Mouse (Mus musculus) heart, embryonic 16.5 days (tissue): ENCODE results near the gene Hhatl. TPM values are rescaled to one million over a fixed set of nuclear protein-coding genes. Genes with fewer than 3 reads are reported as not detected.

Source experiments
- ATAC-seq: fragments of 200-750 bp; cut with Nextera tagmentation; replicated peaks from 2 replicates; pipeline ENCODE4 v1.8.0; 2017; ENCODE audit warnings: moderate number of reproducible peaks; ENCODE audit not compliant: insufficient read depth, low FRiP score; ENCODE audit errors: extremely low read depth
- H3K27ac ChIP-seq: fragments of 300-500 bp; sonication (generic); 2 replicates; pipeline ENCODE4 v1.5.1; 2014; ENCODE audit warnings: mild to moderate bottlenecking, low read length, control low read depth, moderate library complexity
- H3K27me3 ChIP-seq: fragments of 300-500 bp; sonication (generic); 2 replicates; pipeline ENCODE4 v1.6.1; 2014; ENCODE audit warnings: low read length, mixed read lengths; ENCODE audit not compliant: control insufficient read depth, insufficient read depth
- H3K36me3 ChIP-seq: fragments of 300-500 bp; sonication (generic); 2 replicates; pipeline ENCODE4 v1.6.1; 2014; ENCODE audit not compliant: control insufficient read depth, insufficient read depth
- H3K4me1 ChIP-seq: fragments of 300-500 bp; sonication (generic); 2 replicates; pipeline ENCODE4 v1.6.1; 2014; ENCODE audit warnings: low read length, mixed read lengths; ENCODE audit not compliant: control insufficient read depth, insufficient read depth
- H3K4me2 ChIP-seq: fragments of 300-500 bp; sonication (generic); 2 replicates; pipeline ENCODE4 v1.6.1; 2014; ENCODE audit warnings: low read depth, mild to moderate bottlenecking, control low read depth, low read length
- H3K4me3 ChIP-seq: fragments of 300-500 bp; sonication (generic); 2 replicates; pipeline ENCODE4 v1.5.1; 2014; ENCODE audit warnings: mild to moderate bottlenecking, control low read depth, low read length
- H3K9ac ChIP-seq: fragments of 300-500 bp; sonication (generic); 2 replicates; pipeline ENCODE4 v1.6.1; 2014; ENCODE audit warnings: low read length, control low read depth
- H3K9me3 ChIP-seq: fragments of 300-500 bp; sonication (generic); replicated peaks from 2 replicates; pipeline ENCODE4 v1.6.1; 2016; ENCODE audit warnings: low read length; ENCODE audit not compliant: control insufficient read depth
- WGBS: fragments of 180-500 bp; shearing (Covaris S2); extraction: QIAGEN DNeasy Blood & Tissue Kit; methylation state at CpG from one replicate; pipeline ENCODE4 v1.1.7; 2014; 5-methylcytosine and 5-hydroxymethylcytosine counted together
- polyA plus RNA-seq: library from polyadenylated mRNA; unstranded; fragments of >200 nt; fragmentation: Nextera tagmentation; extraction: Ambion mirVana; gene quantifications from 2 replicates; pipeline ENCODE4 v1.2.1, GENCODE M21; 2015

The Hhatl gene
- polyA plus RNA-seq, 1 experiment from 2014 or later = 25.3 TPM

DNA sequence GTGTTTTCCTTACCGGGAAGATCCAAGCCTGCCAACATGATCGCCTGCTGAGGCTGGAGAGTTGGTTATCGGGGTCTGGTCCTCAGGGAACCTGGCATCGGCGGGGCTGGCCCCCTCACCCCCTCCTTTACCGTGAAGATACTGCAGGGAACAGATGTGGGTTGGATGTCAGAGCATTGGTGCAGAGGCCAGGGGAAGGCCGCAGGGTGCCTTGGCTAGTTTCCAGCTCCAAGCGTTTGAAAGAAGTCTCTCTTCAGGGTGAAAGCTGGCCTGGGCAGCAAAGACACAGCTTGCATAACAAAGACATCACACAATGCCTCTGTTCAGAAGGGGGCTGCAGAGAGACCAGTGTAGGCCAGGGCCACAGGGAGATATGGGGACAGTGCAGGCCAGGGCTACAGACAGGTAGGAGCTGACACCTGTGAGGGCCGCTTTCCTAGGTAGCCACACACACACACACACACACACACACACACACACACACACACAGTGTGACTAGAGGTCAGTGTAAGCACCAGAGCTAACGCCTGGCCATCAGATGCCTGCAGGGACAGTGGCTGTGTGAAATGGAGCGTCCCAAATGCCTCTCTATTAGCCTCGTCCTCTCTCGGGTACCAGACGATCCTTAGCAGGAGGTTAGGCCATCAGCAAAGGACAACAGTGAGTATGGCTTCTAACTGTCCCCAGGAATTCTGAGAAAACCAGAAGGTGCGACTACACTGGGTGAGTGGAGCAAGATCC lies 17.9 kb upstream of the Hhatl start:
- Histone ChIP-seq H3K4me2 (no peak overlapping the region), H3K4me1 (peaks cover 6% of the 10 kb centered on the region), H3K27me3 (no peaks in the 10 kb centered on the region), H3K4me3 (no peak overlapping the region), H3K36me3 (no peaks in the 10 kb centered on the region), H3K9me3 (no peaks in the 10 kb centered on the region), H3K27ac (no peak overlapping the region), H3K9ac (no peak overlapping the region)
- peak; percentile 55; the same call in 1 of the 2 replicates for ATAC-seq
- 32% methylated on average over 15 of the region's 15 CpGs for WGBS

DNA sequence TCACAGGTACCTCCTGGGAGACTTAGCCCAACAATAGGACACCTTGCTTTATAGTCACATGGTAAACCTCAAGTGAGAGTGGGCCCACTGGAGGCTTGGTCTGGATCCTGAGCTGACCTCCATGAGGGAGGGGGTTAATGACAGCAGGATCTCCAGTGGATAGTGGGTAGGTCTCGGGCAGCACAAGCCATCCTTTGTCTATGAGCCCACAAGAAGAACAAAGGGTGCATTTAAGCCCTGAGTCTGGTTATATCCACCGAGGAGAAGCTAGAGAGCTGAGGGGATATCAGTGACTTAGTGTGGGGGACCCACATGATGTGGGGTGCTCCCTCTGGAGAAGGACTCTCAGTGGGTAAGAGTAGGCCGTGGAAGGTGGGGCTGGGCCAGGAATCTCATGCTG lies 16.2 kb upstream of the Hhatl start:
- ATAC-seq = no peak
- Histone ChIP-seq H3K4me3 (no peak overlapping the region), H3K4me2 (no peak overlapping the region), H3K9me3 (no peaks in the 10 kb centered on the region), H3K27ac (no peak overlapping the region), H3K36me3 (no peaks in the 10 kb centered on the region), H3K9ac (no peak overlapping the region), H3K4me1 (peaks cover 8% of the 10 kb centered on the region), H3K27me3 (no peaks in the 10 kb centered on the region)
- 75% methylated on average over 3 of the region's 3 CpGs for WGBS

DNA sequence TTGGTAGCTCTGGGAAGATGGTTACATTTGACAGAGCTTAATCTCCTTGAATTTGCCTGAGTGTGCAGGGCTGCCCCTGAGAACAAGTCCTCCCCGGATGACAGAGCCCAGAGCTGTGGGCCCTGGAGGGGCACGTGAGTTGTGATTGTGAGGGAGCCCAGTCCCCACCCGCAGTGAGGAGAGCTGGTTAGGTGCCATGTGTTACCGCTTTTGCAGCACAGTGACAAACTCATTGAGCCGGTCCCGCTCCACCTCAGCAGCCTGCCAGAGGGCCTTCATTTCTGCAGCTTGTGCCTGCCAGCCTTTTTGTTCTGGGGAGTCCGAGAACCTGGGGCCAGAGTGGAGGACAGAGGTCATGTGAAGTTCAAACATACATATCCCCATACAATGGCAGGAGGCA lies 15.6 kb upstream of the Hhatl start:
- no peak overlapping the region for H3K9ac ChIP-seq
- H3K4me2 ChIP-seq = no peak overlapping the region
- H3K27me3 ChIP-seq = no peaks in the 10 kb centered on the region
- peaks cover 8% of the 10 kb centered on the region for H3K4me1 ChIP-seq
- no peak overlapping the region for H3K27ac ChIP-seq
- no peak for ATAC-seq
- H3K36me3 ChIP-seq = no peaks in the 10 kb centered on the region
- H3K4me3 ChIP-seq = no peak overlapping the region
- H3K9me3 ChIP-seq = no peaks in the 10 kb centered on the region
- 54% methylated on average over 7 of the region's 7 CpGs for WGBS

DNA sequence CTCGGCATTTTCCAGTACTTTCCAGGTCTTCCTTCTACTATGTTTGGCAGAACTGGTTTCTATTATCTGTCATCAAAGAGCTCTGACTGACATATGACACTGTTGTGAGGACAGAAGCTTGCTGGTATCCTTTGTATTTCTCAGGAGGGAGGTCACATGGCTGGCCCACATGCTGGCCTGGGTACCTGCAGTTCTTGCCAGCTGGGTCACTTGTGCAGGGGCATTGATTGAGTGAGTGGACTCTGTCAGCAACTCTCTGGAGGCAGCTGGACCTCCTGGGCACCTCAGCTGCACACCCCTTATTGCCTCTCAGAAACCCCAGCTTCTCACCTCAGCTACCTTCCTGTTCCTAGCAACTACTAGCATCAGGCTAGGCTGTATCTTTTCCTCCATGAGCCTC lies 15.2 kb upstream of the Hhatl start:
- Histone ChIP-seq H3K4me2 (no peak overlapping the region), H3K36me3 (no peaks in the 10 kb centered on the region), H3K27me3 (no peaks in the 10 kb centered on the region), H3K9me3 (no peaks in the 10 kb centered on the region), H3K9ac (no peak overlapping the region), H3K4me1 (peaks cover 8% of the 10 kb centered on the region), H3K4me3 (no peak overlapping the region), H3K27ac (no peak overlapping the region)
- 56% methylated on average over 1 of the region's 1 CpGs for WGBS
- no peak for ATAC-seq

DNA sequence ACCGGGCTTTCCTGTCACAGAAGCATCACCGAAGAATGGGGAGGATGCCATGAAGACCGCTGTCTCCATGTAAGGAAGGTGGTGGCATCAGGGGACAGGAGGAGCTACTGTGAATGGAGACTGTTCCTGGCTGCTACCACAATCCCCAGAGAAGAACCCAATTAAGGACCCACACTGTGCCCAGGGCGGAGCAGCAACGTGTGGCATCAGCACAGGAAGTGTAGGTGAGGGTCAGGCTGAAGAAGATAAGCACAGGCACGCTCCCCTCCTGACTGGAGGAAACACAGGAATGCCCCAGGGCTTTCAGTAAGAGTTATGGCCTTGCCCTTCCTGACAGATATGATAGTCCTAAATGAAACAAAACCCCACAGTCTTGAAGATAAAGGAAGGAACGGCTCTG lies 10.4 kb upstream of the Hhatl start:
- peaks cover 4% of the 10 kb centered on the region; the same call in 1 of the 2 replicates for H3K27me3 ChIP-seq
- peaks cover 2% of the 10 kb centered on the region; the same call in 1 of the 2 replicates for H3K4me1 ChIP-seq
- no peaks in the 10 kb centered on the region for H3K36me3 ChIP-seq
- WGBS = 46% methylated on average over 7 of the region's 7 CpGs
- no peaks in the 10 kb centered on the region for H3K9me3 ChIP-seq
- ATAC-seq = no peak
- no peak overlapping the region for H3K27ac ChIP-seq
- H3K4me2 ChIP-seq = no peak overlapping the region
- H3K4me3 ChIP-seq = no peak overlapping the region
- H3K9ac ChIP-seq = no peak overlapping the region

DNA sequence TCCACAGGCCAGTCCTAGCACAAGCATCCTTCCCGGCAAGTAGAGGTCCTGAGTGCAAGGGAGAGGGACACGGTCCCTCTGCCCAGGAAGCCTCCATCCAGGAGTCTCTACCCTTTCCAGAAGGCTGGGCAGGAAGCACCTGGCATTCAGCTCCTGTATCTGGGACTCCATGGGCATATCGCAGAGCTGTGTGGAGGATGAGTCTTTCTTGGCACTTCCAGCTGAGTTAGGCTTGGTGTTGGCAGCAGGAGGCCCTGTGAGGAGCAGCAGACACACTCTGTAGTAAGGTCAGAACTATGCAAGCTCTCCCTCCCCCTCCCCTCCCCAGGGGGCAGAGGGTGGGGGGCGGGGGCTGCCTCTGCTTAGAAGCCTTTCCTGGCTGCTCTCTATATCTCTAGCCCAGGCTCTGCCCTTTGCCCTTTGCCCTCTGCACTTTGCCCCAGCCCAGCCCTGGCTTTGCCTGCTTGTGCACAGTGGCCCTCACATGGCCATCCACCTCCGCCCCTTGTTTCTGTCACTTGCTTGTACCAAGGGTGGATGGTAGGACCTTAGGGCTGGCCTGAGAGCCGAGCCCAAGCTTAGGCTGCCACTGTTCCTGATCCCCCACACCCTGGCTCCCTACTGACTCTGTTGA lies 6.7 kb upstream of the Hhatl start:
- Histone ChIP-seq H3K27me3 (peaks cover 10% of the 10 kb centered on the region), H3K9ac (peak overlapping the region; percentile 12; the same call in 1 of the 2 replicates), H3K4me1 (peaks cover 15% of the 10 kb centered on the region), H3K36me3 (no peaks in the 10 kb centered on the region), H3K9me3 (no peaks in the 10 kb centered on the region), H3K4me3 (no peak overlapping the region), H3K27ac (no peak overlapping the region), H3K4me2 (no peak overlapping the region)
- WGBS = 46% methylated on average over 6 of the region's 6 CpGs
- no peak for ATAC-seq

DNA sequence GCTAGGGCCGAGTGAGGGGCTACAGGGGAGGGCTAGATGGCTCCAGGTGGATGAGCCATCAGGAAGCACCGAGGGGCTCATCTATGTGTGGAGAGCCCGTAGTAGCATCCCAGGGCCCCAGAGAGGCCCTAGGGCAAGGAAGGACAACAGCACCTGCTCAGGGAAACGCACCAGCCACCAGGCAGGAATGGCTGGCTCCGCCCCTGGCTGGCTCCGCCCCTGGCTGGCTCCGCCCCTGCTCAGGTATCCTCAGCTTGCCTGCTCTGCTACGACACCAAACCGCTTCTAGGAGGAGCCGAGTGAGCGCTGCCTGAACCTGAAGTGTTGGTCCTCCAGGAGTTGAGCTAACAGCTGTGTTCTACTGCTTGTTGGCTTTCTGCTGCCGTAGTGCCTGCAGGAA lies 5.4 kb upstream of the Hhatl start:
- Histone ChIP-seq H3K9me3 (no peaks in the 10 kb centered on the region), H3K27ac (no peak overlapping the region), H3K27me3 (peaks cover 10% of the 10 kb centered on the region), H3K36me3 (no peaks in the 10 kb centered on the region), H3K4me2 (no peak overlapping the region), H3K9ac (no peak overlapping the region), H3K4me1 (peaks cover 17% of the 10 kb centered on the region), H3K4me3 (no peak overlapping the region)
- 25% methylated on average over 12 of the region's 12 CpGs for WGBS
- no peak for ATAC-seq

DNA sequence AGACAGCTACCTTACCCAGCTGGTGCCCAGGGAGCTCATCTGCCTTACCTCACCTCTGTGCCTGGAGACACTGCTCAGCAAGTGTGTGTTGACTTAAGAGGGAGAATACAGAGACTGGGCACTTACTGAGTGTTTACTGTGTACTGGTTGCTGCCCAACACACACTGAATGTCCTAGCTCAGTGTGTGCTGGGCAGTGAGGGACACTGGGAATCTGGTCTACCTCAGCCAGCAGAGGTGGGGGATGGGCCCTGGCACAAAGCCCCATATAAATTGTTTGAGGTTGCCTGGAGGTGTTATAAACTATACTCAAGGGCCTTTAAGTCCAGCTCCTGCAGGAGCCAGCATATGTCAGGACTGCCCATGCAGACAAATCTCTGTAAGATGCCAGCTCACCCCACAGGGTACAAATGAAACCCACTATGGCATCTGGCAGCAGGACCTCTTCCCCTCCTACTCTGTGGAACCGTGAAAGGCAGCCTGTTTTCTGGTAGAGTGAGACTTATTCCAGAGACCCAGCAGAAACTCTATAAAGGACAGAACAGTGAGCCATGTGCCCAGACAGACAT lies 2.7 kb upstream of the Hhatl start:
- Histone ChIP-seq H3K4me2 (no peak overlapping the region), H3K27me3 (peaks cover 10% of the 10 kb centered on the region), H3K9ac (no peak overlapping the region), H3K4me3 (no peak overlapping the region), H3K27ac (peak overlapping the region; percentile 30), H3K4me1 (peaks cover 36% of the 10 kb centered on the region), H3K36me3 (no peaks in the 10 kb centered on the region), H3K9me3 (no peaks in the 10 kb centered on the region)
- ATAC-seq = no peak
- 33% methylated on average over 1 of the region's 1 CpGs for WGBS

DNA sequence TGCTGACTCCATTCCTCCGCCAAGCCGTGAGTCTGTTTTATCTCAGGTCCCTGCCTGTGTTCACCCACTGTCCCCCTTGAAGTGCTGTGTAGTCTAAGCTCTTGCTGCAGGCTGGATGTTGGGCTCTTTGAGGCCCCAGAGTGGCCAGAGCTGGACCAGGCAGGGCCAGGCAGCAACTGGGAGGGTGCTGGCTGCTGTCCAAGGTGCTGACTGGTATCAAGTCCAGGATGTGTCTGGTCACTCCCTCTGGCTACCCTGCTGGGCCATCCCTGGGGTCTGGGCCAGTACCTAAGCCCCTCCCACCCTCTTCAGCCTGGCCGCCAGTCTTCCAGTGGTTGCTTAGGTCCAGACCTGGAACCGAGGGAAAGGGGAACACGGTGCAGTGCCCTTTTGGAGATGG lies 1.1 kb downstream of the Hhatl start:
- H3K4me2 ChIP-seq = peak overlapping the region; percentile 63
- WGBS = 7% methylated on average over 5 of the region's 5 CpGs
- peak; percentile 51 for ATAC-seq
- peaks cover 36% of the 10 kb centered on the region for H3K4me1 ChIP-seq
- H3K27ac ChIP-seq = peak overlapping the region; percentile 88
- H3K36me3 ChIP-seq = no peaks in the 10 kb centered on the region
- H3K9me3 ChIP-seq = no peaks in the 10 kb centered on the region
- H3K9ac ChIP-seq = peak overlapping the region; percentile 35
- no peaks in the 10 kb centered on the region for H3K27me3 ChIP-seq
- peak overlapping the region; percentile 48 for H3K4me3 ChIP-seq
